Mouse (Mus musculus) MEL (cell line): ENCODE measurements around the gene Fbh1.
"Not testable (repeated sequence)": the region's sequence is repeated elsewhere in the genome, so short reads cannot be mapped to it uniquely, and the experiment has no call there.

ENCODE experiments used
- CTCF ChIP-seq, 3 experiments: IDR thresholded peaks in 2 of 3; conservative IDR thresholded peaks in 1 of 3; 2 replicates each; pipeline ENCODE4 v1.5.1; 2011 to 2012; ENCODE audit warnings: low read length in 3 of 3, low read depth in 2 of 3, mild to moderate bottlenecking in 2 of 3, improper control_type of control experiment in 1 of 3, inconsistent platforms in 1 of 3, mixed read lengths in 1 of 3, moderate library complexity in 1 of 3; ENCODE audit not compliant: control insufficient read depth in 1 of 3, insufficient read depth in 1 of 3, poor library complexity in 1 of 3, severe bottlenecking in 1 of 3
- E2F4 ChIP-seq: IDR thresholded peaks from 2 replicates; pipeline ENCODE4 v1.6.1; 2011; ENCODE audit warnings: low read depth, low read length, improper control_type of control experiment, borderline replicate concordance
- EP300 ChIP-seq, 2 experiments: IDR thresholded peaks; 2 replicates each; pipeline ENCODE4 v1.6.1; 2011; ENCODE audit warnings: improper control_type of control experiment in 2 of 2, low read length in 2 of 2, low read depth in 1 of 2, mild to moderate bottlenecking in 1 of 2
- MAZ ChIP-seq: IDR thresholded peaks from 2 replicates; pipeline ENCODE4 v1.6.1; 2012; ENCODE audit warnings: low read depth, mild to moderate bottlenecking, inconsistent platforms, low read length, improper control_type of control experiment
- MEF2A ChIP-seq: IDR thresholded peaks from 2 replicates; pipeline ENCODE4 v1.6.1; 2014; ENCODE audit warnings: low read depth, mild to moderate bottlenecking, inconsistent platforms, low read length, improper control_type of control experiment; ENCODE audit not compliant: poor library complexity, insufficient replicate concordance, severe bottlenecking; ENCODE audit errors: extremely low read depth
- MYC ChIP-seq: IDR thresholded peaks from 2 replicates; pipeline ENCODE4 v1.6.1; 2011; ENCODE audit warnings: low read depth, mild to moderate bottlenecking, low read length, improper control_type of control experiment, moderate library complexity
- POLR2A ChIP-seq, 2 experiments: IDR thresholded peaks; 2 replicates each; pipeline ENCODE4 v1.6.1; 2011 to 2012; ENCODE audit warnings: low read length in 2 of 2, mild to moderate bottlenecking in 2 of 2, control low read depth in 1 of 2, improper control_type of control experiment in 1 of 2, low read depth in 1 of 2, moderate library complexity in 1 of 2; ENCODE audit not compliant: control insufficient read depth in 1 of 2, insufficient read depth in 1 of 2, poor library complexity in 1 of 2
- TCF12 ChIP-seq: IDR thresholded peaks from 2 replicates; pipeline ENCODE4 v1.6.1; 2014; ENCODE audit warnings: low read depth, mild to moderate bottlenecking, inconsistent platforms, low read length, improper control_type of control experiment, moderate library complexity

- TF ChIP-seq MEF2A; E2F4; EP300 (IDR thresholded peaks at IDR 0.05; ENCODE audit: low read depth in 1 of 2, low read length in 2 of 2); TCF12; MAZ; POLR2A (IDR thresholded peaks at IDR 0.05; ENCODE audit: control insufficient read depth in 1 of 2, insufficient read depth in 1 of 2, low read depth in 1 of 2, low read length in 2 of 2, poor library complexity in 1 of 2); MYC: not testable (repeated sequence)
- peak; percentile 49 to 61 (median 54); a peak in 5 of 6 replicates for TF ChIP-seq CTCF (IDR thresholded peaks at IDR 0.05 in 2 of 3, conservative IDR thresholded peaks at IDR 0.05 in 1 of 3; ENCODE audit: control insufficient read depth in 1 of 3, insufficient read depth in 1 of 3, low read depth in 2 of 3, low read length in 3 of 3, poor library complexity in 1 of 3, severe bottlenecking in 1 of 3)
Measured at GRCm38 (mm10) chr2:11710101-11710500, 67.3 kb downstream of the Fbh1 start.
